Mouse (Mus musculus): Measurements from ENCODE around the gene Kif26b. TPM values are rescaled to one million over a fixed set of nuclear protein-coding genes. Genes with fewer than 3 reads are reported as not detected.

Kif26b gene
- total RNA-seq, 2 experiments from 2014 or later = 16.3 to 18.8 TPM

GRCm38 (mm10) chr1:178912936-178913716 lies 384.2 kb downstream of the Kif26b start:
- DNase-seq (ENCODE audit: extremely low spot score in 1 of 2, low spot score in 2 of 2) = no peak

DNA sequence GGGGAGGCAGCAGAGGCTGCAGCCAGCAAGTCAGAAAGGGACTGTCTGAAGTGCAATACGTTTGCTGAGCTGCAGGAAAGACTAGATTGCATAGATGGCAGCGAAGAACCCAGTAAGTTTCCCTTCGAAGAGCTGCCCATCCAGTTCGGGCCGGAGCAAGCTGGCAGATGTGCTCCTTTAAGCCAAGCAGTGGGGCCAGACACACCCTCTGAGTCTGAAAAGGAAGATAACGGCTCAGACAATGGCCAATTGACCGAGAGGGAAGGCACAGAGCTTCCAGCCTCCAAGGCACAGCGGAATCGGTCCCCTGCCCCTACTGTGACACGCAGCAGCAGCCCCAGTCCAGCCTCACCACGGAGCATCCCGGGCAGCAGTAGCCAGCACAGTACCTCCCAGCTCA lies 386.1 kb downstream of the Kif26b start:
- no peak for DNase-seq (ENCODE audit: extremely low spot score in 1 of 2, low spot score in 2 of 2)
- intact Hi-C loops (cut with DNase I) = no loop called here

More at GRCm38 (mm10) chr1:178912936-178913716, 384.2 kb downstream of the Kif26b start:
- intact Hi-C loops (cut with DNase I) = no loop called here

GRCm38 (mm10) chr1:178917194-178917902 lies 388.4 kb downstream of the Kif26b start:
- DNase-seq (ENCODE audit: extremely low spot score in 1 of 2, low spot score in 2 of 2) = peak in 1 of 2 experiments; percentile 50
- intact Hi-C loops (cut with DNase I) = no loop called here

DNA sequence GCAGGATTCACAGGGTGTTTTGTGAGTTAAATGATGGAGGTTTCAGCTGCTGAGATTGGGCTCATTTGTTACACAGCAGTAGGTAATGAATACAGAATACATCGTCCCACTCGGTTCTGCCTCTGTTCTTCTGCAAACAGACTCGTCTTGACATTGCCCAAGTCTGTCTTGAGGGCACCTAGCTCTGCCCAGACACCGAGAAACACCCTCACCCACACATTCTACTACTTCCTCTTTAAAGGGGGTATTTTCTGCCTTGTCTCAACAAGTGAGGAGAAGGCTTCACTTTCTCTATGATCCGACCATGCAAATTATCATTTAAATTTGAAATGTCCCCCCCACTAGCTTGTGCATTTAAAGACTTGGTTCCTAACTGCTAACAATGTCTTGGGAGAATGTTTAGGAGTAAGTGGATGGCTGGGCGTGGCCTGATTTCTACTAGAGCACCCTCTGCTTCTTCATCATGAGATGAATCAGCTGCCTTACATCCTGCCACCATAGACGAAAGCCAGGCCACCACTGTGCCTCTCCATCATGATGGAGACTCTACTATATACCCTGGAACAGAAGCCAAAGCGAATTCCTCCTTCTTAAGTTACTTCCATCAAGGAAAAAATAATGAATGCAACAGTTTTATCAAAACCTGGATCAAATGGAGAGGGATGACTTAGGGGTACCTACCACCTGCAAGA lies 395.7 kb downstream of the Kif26b start:
- no peak for DNase-seq (ENCODE audit: extremely low spot score in 1 of 2, low spot score in 2 of 2)
- intact Hi-C loops (cut with DNase I) = no loop called here

DNA sequence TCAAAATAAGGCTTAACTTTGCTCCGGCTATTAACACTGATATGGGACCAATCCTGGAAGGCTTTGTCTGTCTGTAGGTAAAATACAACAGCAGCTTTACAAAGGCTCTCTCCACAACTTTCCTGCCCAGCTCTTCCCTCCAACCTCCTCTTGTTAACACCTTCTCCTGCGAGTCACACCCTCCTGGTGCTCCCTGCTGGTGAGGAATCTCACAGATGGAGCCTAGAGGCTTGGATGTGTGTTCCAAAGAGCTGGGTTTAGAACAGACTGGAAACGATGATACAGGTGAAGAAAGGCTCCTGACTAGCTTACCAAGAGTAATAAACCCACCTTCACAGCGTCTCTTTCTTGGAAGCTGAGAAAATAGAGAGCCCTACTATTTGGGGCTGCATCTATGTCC lies 400.6 kb downstream of the Kif26b start:
- intact Hi-C loops (cut with DNase I) = no loop called here
- DNase-seq (ENCODE audit: extremely low spot score in 1 of 2, low spot score in 2 of 2) = no peak

- no peak for DNase-seq (ENCODE audit: extremely low spot score in 1 of 2, low spot score in 2 of 2)
- intact Hi-C loops (cut with DNase I) = no loop called here
Measured at GRCm38 (mm10) chr1:178933953-178934637, 405.2 kb downstream of the Kif26b start.

DNA sequence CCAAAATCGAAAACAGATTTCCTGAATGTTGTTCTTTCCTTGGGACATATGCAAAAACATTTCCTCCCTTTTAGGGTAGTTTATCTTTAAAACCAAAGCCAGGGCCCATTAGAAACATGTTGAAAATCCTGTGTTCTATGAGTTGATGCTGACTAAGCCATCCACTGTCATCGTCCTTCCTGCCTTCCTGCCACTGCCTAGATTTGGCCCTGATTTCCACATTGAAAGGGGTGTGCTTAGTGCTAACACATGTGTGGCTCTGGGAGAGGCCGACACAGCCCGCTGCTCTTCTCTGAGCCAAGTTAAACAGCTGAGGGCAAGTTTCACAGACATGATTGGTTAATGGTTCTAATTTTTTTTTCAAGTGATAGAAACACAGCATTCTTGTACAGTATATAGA lies 407.5 kb downstream of the Kif26b start:
- no peak for DNase-seq (ENCODE audit: extremely low spot score in 1 of 2, low spot score in 2 of 2)
- intact Hi-C loops (cut with DNase I) = no loop called here

- intact Hi-C loops (cut with DNase I) = no loop called here
- DNase-seq (ENCODE audit: extremely low spot score in 1 of 2, low spot score in 2 of 2) = no peak
Measured at GRCm38 (mm10) chr1:178936976-178937375, 408.1 kb downstream of the Kif26b start.

DNA sequence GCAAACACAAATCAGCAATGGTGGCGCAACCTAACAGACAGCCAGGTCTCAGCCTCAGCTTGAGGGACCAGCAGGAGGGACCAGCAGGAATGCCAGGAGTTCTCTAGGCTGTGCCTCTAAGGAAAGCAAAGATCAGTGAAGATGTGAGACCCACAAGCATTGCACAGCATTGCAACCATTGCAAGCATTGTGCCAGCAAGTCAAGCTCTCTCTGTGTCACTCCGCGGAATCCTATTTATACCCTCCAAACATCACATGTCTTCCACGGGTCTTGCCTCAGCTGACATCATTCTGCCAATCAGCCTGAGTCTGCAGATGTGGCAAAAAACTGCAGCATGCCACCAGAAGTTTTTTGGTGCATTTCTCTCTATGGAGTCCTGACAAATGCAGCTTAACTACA lies 411.4 kb downstream of the Kif26b start:
- no peak for DNase-seq (ENCODE audit: extremely low spot score in 1 of 2, low spot score in 2 of 2)
- intact Hi-C loops (cut with DNase I) = no loop called here

- no peak for DNase-seq (ENCODE audit: extremely low spot score in 1 of 2, low spot score in 2 of 2)
- intact Hi-C loops (cut with DNase I) = no loop called here
Measured at GRCm38 (mm10) chr1:178942251-178942963, 413.5 kb downstream of the Kif26b start.

- no peak for DNase-seq (ENCODE audit: extremely low spot score in 1 of 2, low spot score in 2 of 2)
- intact Hi-C loops (cut with DNase I) = no loop called here
Measured at GRCm38 (mm10) chr1:178952910-178953309, 424.0 kb downstream of the Kif26b start.

DNA sequence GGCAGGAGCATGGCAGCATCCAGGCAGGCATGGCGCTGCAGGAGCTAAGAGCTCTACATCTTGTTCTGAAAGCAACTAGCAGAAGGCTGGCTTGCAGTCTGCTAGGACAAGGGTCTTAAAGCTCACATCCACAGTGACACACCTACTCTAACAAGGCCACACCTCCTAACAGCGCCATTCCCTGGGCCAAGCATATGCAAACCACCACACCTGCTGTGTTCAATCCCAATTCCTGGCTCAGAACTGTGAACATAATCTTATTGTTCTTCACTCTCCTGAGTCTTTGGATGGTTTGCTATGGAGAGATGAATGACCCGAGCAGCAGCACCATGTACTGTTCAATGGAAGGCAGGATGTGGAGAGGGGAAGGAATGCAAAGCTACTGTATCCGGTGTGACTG lies 429.7 kb downstream of the Kif26b start:
- no peak for DNase-seq (ENCODE audit: extremely low spot score in 1 of 2, low spot score in 2 of 2)
- intact Hi-C loops (cut with DNase I) = no loop called here

DNA sequence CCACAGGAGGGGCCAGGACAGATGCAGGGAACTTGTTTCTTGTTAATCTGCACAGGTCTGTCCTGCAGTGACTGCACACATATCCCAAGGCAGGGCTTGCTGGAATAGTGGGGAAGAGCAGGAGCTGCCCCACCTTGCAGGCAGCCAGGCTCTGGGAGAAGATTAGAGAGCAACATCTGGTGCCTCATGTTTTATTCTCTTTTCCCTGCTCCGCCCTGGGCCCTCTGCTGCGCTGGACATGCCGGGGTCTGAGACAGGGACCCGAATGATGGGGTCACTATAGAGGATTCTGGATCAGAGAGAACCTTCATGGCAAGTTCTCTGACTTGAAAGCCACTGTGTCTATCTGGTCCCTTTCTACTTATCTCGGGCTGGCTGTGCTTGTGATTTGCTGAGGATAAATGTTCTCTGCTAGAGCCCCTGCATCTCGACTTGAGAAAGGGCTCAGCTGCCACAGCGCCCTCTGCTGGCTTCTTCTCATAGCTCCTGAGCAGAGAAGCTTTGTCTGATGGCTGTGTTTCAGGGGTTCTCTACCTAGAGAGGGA lies 431.2 kb downstream of the Kif26b start:
- intact Hi-C loops (cut with DNase I) = loop anchor here (2.0 to 10.0 kb wide), 2 partner anchors 275 to 431 kb away; partner anchors contain the start of gene Kif26b
- DNase-seq (ENCODE audit: extremely low spot score in 1 of 2, low spot score in 2 of 2) = peak; percentile 72 to 83

DNA sequence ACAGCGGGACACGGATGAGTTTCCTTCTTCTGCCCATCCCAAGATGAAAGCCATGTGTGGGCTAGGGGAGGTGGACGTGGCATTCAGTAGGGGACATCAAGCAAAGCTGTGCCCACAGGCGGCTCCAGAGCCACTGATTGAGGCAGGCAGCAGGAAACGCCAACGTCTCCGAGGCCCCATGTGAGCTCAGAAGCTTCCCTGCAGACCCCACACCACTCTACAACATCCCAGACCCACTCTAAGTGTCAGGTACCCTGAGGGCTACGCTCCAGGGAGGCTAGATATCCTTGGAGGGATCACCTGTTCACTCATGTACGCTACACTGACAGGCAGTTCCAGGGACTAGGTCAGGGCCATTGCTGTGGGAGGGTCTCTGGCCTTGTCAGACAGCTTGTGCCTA lies 432.7 kb downstream of the Kif26b start:
- no peak for DNase-seq (ENCODE audit: extremely low spot score in 1 of 2, low spot score in 2 of 2)
- intact Hi-C loops (cut with DNase I) = loop anchor here (2.0 to 10.0 kb wide), 2 partner anchors 273 to 433 kb away; partner anchors contain the start of gene Kif26b

DNA sequence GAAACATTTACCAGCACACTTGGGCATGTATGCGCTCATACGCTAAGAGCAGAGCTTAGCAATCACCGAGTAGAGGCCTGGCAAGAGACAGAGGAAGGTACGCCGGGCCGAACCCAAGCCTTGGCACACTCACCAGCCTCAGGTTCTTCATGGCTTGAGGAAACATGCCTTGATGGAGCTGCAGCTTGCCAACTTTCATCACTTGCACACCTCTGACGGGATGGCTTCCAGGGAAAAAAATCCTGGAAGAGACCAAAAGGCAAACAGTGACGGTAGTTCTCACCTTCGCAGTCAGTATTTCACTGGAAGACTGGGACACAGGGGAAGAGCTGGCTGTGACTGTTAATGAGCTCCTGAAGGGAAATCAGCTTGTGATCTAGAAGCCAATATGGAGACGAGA lies 443.1 kb downstream of the Kif26b start:
- intact Hi-C loops (cut with DNase I) = no loop called here
- DNase-seq (ENCODE audit: extremely low spot score in 1 of 2, low spot score in 2 of 2) = no peak

DNA sequence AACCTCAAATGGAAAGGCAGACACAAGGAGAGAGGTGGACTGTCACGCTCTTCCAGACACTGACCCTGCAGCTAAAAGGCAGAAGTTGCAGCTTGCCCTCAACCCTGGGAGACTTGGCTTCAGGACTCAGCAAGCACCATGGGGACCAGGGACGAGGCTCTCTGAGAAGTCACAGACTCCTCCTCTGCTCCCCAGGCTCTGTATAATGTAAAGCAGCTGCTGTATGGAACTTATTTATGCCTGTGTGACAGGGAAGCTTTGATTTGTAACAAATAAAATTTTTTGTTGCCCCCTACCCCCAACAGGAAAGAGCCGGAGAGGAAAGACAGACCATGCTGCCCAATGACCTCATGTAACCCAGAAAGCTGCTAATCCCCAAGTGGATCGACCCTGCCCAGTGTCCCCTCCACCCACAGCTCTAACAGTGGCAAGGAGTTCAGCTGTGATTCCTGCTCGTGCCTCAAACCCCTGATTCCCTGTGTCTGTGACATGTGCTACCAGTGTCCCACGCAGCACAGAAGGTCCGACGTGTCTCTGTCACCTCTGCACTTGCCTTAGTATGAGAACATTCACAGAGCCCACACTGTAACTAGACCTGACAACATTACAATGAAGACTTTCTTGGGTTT lies 449.8 kb downstream of the Kif26b start:
- no peak for DNase-seq (ENCODE audit: extremely low spot score in 1 of 2, low spot score in 2 of 2)
- intact Hi-C loops (cut with DNase I) = no loop called here

GRCm38 (mm10) chr1:178980185-178980584 lies 451.3 kb downstream of the Kif26b start:
- intact Hi-C loops (cut with DNase I) = no loop called here
- DNase-seq (ENCODE audit: extremely low spot score in 1 of 2, low spot score in 2 of 2) = no peak

DNA sequence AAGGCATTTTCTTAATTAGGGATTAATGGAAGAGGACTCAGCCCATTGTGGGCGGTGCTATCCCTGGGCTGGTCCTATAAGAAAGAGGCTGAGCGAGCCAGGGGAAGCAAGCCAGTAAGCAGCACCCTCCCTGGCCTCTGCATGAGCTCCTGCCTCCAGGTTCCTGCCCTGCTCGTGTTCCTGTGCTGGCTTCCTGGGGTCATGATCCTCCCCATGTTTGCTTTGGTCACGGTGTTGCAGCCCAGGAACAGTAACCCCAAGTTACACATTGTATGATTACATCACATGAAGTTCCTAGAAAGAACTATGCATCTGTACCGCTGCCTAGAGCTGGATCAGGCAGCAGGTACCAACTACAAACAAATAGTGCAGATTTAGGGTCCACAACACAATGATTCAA lies 452.7 kb downstream of the Kif26b start:
- DNase-seq (ENCODE audit: extremely low spot score in 1 of 2, low spot score in 2 of 2) = no peak
- intact Hi-C loops (cut with DNase I) = no loop called here
